Mouse (Mus musculus) CH12.LX (cell line): ENCODE results near the gene Arhgef10l. TPM values are rescaled to one million over a fixed set of nuclear protein-coding genes. Genes with fewer than 3 reads are reported as not detected.

Source experiments
- DNase-seq: peaks from one replicate; pipeline ENCODE4 v3.0.0-alpha.2; 2013; ENCODE audit errors: extremely low read depth
- H3K27ac ChIP-seq: 2 replicates; pipeline ENCODE4 v1.5.1; 2012; ENCODE audit warnings: low read depth, mild to moderate bottlenecking, control low read depth, moderate library complexity; ENCODE audit not compliant: insufficient read depth
- H3K27me3 ChIP-seq: replicated peaks from 2 replicates; pipeline ENCODE3; 2012; ENCODE audit warnings: inconsistent platforms
- H3K36me3 ChIP-seq, 2 experiments: replicated peaks in 1 of 2; 2 replicates each; pipeline versions ENCODE3 to v1.6.1; 2012; ENCODE audit warnings: inconsistent platforms in 1 of 2, low read length in 1 of 2, mild to moderate bottlenecking in 1 of 2, mixed read lengths in 1 of 2, moderate library complexity in 1 of 2; ENCODE audit not compliant: control insufficient read depth in 1 of 2, insufficient read depth in 1 of 2
- H3K4me1 ChIP-seq, 2 experiments: 2 replicates each; pipeline ENCODE4 v1.6.1; 2012; ENCODE audit warnings: inconsistent platforms in 1 of 2, moderate library complexity in 1 of 2; ENCODE audit not compliant: insufficient read depth in 2 of 2, control insufficient read depth in 1 of 2
- H3K4me2 ChIP-seq: 2 replicates; pipeline ENCODE4 v1.6.1; 2012; ENCODE audit warnings: low read depth, mild to moderate bottlenecking, control low read depth; ENCODE audit not compliant: poor library complexity, insufficient read depth, severe bottlenecking
- H3K4me3 ChIP-seq, 3 experiments: fragments of 150-350 bp in 1 of 3; sonication (generic) in 1 of 3; replicated peaks in 1 of 3; 2 replicates each; pipeline versions ENCODE3 to v1.5.1; 2011 to 2012; ENCODE audit warnings: low read depth in 2 of 3, low read length in 2 of 3, mild to moderate bottlenecking in 2 of 3, moderate library complexity in 2 of 3, control low read depth in 1 of 3, improper control_type of control experiment in 1 of 3, inconsistent platforms in 1 of 3, mixed read lengths in 1 of 3; ENCODE audit not compliant: poor library complexity in 1 of 3
- H3K79me2 ChIP-seq: replicated peaks from 2 replicates; pipeline ENCODE4 v1.6.1; 2012; ENCODE audit warnings: mild to moderate bottlenecking, moderate library complexity; ENCODE audit not compliant: control insufficient read depth, poor library complexity, insufficient read depth, severe bottlenecking; ENCODE audit errors: extremely low read depth
- H3K9ac ChIP-seq: 2 replicates; pipeline ENCODE4 v1.6.1; 2012; ENCODE audit warnings: low read depth, mild to moderate bottlenecking, control low read depth, moderate library complexity; ENCODE audit not compliant: insufficient read depth
- H3K9me3 ChIP-seq: replicated peaks from 2 replicates; pipeline ENCODE3; 2012; ENCODE audit warnings: low read length, inconsistent platforms, mixed read lengths
- BHLHE40 ChIP-seq: IDR thresholded peaks from 2 replicates; pipeline ENCODE4 v1.6.1; 2011; ENCODE audit warnings: mild to moderate bottlenecking, low read depth, low read length, improper control_type of control experiment
- CHD1 ChIP-seq: IDR thresholded peaks from 2 replicates; pipeline ENCODE4 v1.6.1; 2012; ENCODE audit warnings: low read depth, low read length, improper control_type of control experiment, inconsistent platforms
- ELF1 ChIP-seq: IDR thresholded peaks from 2 replicates; pipeline ENCODE4 v1.6.1; 2014; ENCODE audit warnings: low read depth, mild to moderate bottlenecking, inconsistent platforms, low read length, improper control_type of control experiment
- HCFC1 ChIP-seq: IDR thresholded peaks from 2 replicates; pipeline ENCODE4 v1.6.1; 2012; ENCODE audit warnings: low read depth, mild to moderate bottlenecking, inconsistent platforms, low read length, improper control_type of control experiment
- IRF4 ChIP-seq: IDR thresholded peaks from 2 replicates; pipeline ENCODE4 v1.6.1; 2014; ENCODE audit warnings: low read depth, mild to moderate bottlenecking, inconsistent platforms, low read length, improper control_type of control experiment
- KAT2A ChIP-seq: IDR thresholded peaks from 2 replicates; pipeline ENCODE4 v1.6.1; 2012; ENCODE audit warnings: low read length, improper control_type of control experiment, inconsistent platforms; ENCODE audit not compliant: insufficient replicate concordance
- MAZ ChIP-seq: IDR thresholded peaks from 2 replicates; pipeline ENCODE4 v1.6.1; 2012; ENCODE audit warnings: low read depth, mild to moderate bottlenecking, inconsistent platforms, low read length, improper control_type of control experiment, moderate library complexity
- NRF1 ChIP-seq: IDR thresholded peaks from 2 replicates; pipeline ENCODE4 v1.6.1; 2014; ENCODE audit warnings: low read depth, mild to moderate bottlenecking, inconsistent platforms, low read length, improper control_type of control experiment, moderate library complexity
- RCOR1 ChIP-seq: conservative IDR thresholded peaks from 2 replicates; pipeline ENCODE4 v1.6.1; 2012; ENCODE audit warnings: low read depth, mild to moderate bottlenecking, inconsistent platforms, low read length, improper control_type of control experiment
- UBTF ChIP-seq: IDR thresholded peaks from 2 replicates; pipeline ENCODE4 v1.6.1; 2012; ENCODE audit warnings: low read depth, mild to moderate bottlenecking, inconsistent platforms, low read length, improper control_type of control experiment, moderate library complexity
- ZC3H11A ChIP-seq: IDR thresholded peaks from 2 replicates; pipeline ENCODE4 v1.6.1; 2012; ENCODE audit warnings: low read depth, mild to moderate bottlenecking, inconsistent platforms, low read length, improper control_type of control experiment
- ZKSCAN1 ChIP-seq: IDR thresholded peaks from 2 replicates; pipeline ENCODE4 v1.6.1; 2012; ENCODE audit warnings: low read depth, inconsistent platforms, low read length, improper control_type of control experiment, borderline replicate concordance
- dilution Hi-C: fragments of 300-500 bp; cut with MboI; formaldehyde crosslinking; loops from 2 replicates; pipeline ENCODE4 v1.14.3; 2020; ENCODE audit warnings: low sequenced_read_pairs; ENCODE audit not compliant: extremely low pct_unique_long_range_greater_than_20kb, extremely low pct_ligation_motif_present
- in situ Hi-C: fragments of 300-500 bp; cut with MboI; formaldehyde crosslinking; loops from 3 replicates; pipeline ENCODE4 v1.14.3; 2019; ENCODE audit warnings: low sequenced_read_pairs, low pct_ligation_motif_present, low pct_unique_long_range_greater_than_20kb, mixed read lengths
- polyA plus RNA-seq: library from polyadenylated mRNA; unstranded; fragments of >175 nt; gene quantifications from 2 replicates; pipeline ENCODE4 v1.2.1, GENCODE M21; 2012; ENCODE audit warnings: low read depth; ENCODE audit not compliant: insufficient read length
- total RNA-seq, 2 experiments: library from RNA; depleted of rRNA; stranded (reverse); fragments of 300-350 nt in 1 of 2; fragments of >200 nt in 1 of 2; gene quantifications; 2 replicates each; pipeline ENCODE4 v1.2.3; 2012 to 2014

The Arhgef10l gene
- total and polyA plus RNA-seq, 3 experiments = 4.5 to 15.8 (median 10.2) TPM

DNA sequence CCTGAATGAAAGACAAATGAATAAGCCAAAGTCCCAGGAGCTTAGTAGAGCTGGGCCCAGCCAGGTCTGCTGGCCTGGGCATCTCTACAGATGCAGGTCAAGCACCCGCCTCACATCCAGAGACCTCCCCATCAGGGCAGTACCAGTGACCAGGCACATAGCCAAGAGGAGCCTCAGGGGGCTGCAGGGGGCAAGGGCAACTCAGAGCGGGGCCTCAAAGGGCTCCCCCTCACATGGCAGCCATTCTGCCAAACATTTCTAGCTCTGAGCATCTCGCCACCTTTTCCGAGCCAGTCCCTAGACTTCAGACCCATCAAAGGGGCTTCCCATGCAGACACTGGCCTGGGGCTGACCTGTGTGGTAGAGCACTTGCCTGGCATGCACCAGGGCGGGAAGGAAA lies 27.2 kb downstream of the Arhgef10l start (continued):
- TF ChIP-seq KAT2A = no peak
- no peak for TF ChIP-seq BHLHE40
- no peak for TF ChIP-seq HCFC1
- TF ChIP-seq, all 38 proteins: peak for 0

DNA sequence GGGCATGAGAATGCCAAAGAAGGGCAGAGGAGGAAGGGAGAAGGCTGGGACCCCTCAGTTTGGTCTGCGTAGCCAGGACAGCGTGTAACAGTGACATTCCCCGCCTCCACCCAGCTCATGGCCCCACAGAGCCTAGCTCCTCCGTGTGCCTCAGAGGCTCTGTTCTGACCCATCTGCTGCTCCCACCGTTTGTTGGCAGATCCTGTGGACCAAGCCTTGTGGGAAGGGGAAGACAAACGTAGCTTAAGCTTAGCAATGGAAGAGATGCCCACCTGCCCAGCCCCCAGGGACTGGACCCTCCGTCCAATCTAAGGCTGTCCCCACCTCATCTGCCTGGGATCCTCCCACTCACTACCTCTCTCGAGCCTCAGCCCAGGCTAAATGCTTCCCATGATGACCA lies 28.5 kb downstream of the Arhgef10l start:
- Histone ChIP-seq H3K27ac (no peak overlapping the region), H3K4me1 (peaks cover 0 to 4% of the 10 kb centered on the region in 2 experiments; a peak in 1 of 4 replicates), H3K36me3 (no peaks in the 10 kb centered on the region), H3K9ac (no peak overlapping the region), H3K27me3 (peaks cover 93% of the 10 kb centered on the region), H3K79me2 (no peaks in the 10 kb centered on the region), H3K9me3 (peaks cover 4% of the 10 kb centered on the region), H3K4me3 (no peak overlapping the region), H3K4me2 (no peak overlapping the region)
- no peak for TF ChIP-seq CHD1
- no peak for TF ChIP-seq NRF1
- TF ChIP-seq RCOR1 = no peak
- TF ChIP-seq MAZ = no peak
- TF ChIP-seq UBTF = no peak
- no peak for TF ChIP-seq ZKSCAN1
- TF ChIP-seq ELF1 = no peak
- no peak for TF ChIP-seq ZC3H11A
- in situ Hi-C loops = no loop called here
- no peak for DNase-seq
- dilution Hi-C loops = no loop called here

DNA sequence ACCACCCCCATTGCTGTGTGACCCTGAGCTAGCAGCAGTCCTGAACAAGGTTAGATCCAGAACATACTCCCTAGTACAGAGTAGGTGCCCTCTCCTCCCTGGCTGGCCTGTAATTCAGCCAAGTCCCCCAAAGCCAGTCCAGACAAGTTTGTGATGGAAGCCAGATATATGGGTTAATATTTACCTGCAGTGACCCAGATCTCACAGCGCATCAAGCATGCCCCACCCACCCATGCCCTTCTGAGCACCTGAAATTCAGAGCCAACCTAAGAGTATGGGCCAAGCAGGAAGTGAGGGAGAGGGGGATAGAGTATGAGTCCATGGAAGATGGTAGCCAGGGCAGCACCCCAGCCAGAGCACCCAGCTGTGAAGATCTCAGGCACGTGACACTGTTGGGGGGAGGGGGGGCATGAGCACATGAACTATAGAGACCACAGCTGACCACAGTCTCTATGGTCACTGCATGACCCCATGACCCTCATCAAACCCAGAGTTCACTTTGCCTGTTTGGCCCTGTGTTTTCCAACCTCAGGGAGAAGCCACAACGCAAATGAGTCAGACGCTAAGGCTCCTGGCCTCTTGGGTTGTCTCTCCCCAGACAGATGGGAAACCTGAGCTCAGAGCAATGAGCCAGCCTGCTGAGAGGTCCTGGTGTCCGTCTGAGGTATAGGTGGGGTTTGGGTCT lies 29.4 kb downstream of the Arhgef10l start:
- Histone ChIP-seq H3K4me3 (no peak overlapping the region), H3K4me2 (no peak overlapping the region), H3K4me1 (peaks cover 0 to 4% of the 10 kb centered on the region in 2 experiments; a peak in 1 of 4 replicates), H3K36me3 (no peaks in the 10 kb centered on the region), H3K27me3 (peaks cover 93% of the 10 kb centered on the region), H3K27ac (no peak overlapping the region), H3K9me3 (no peaks in the 10 kb centered on the region), H3K79me2 (no peaks in the 10 kb centered on the region), H3K9ac (no peak overlapping the region)
- in situ Hi-C loops = no loop called here
- no peak for TF ChIP-seq IRF4
- TF ChIP-seq BHLHE40 = peak; percentile 54
- TF ChIP-seq ELF1 = no peak
- dilution Hi-C loops = no loop called here
- DNase-seq = no peak
